Mouse (Mus musculus) left cerebral cortex, postnatal 25 days (tissue): ENCODE measurements around the gene Cers2. TPM values are rescaled to one million over a fixed set of nuclear protein-coding genes. Genes with fewer than 3 reads are reported as not detected.
A peak's percentile ranks its signal among the peaks of the same experiment; 100 is the strongest.

Source experiments
- DNase-seq, 2 experiments: peaks; one replicate each; pipeline ENCODE4 v3.0.0; 2022; ENCODE audit warnings: low spot score in 2 of 2, mixed read lengths in 1 of 2
- intact Hi-C: fragments of 180-260 bp; cut with DNase I; formaldehyde crosslinking; loops from one replicate; pipeline ENCODE4 v1.15.1; 2025
- total RNA-seq, 2 experiments: library from RNA; stranded (reverse); gene quantifications; 2 replicates each; pipeline ENCODE4 v1.2.3; 2021

Cers2 gene
- total RNA-seq, 2 experiments from 2014 or later: 44.5 to 48.9 TPM

GRCm38 (mm10) chr3:95286011-95286410 is 28.6 kb upstream of the Cers2 start:
- intact Hi-C loops: no loop called here

GRCm38 (mm10) chr3:95286510-95286909 is 28.1 kb upstream of the Cers2 start:
- intact Hi-C loops: no loop called here

More at GRCm38 (mm10) chr3:95286011-95286410, 28.6 kb upstream of the Cers2 start:
- DNase-seq: no peak

GRCm38 (mm10) chr3:95287541-95287940 is 27.1 kb upstream of the Cers2 start:
- no peak for DNase-seq
- intact Hi-C loops: no loop called here

More at GRCm38 (mm10) chr3:95286510-95286909, 28.1 kb upstream of the Cers2 start:
- no peak for DNase-seq

- intact Hi-C loops: no loop called here
- no peak for DNase-seq
These were observed 25.2 kb upstream of the Cers2 start for GRCm38 (mm10) chr3:95289419-95289818.

- intact Hi-C loops: no loop called here
- no peak for DNase-seq
These were observed 24.4 kb upstream of the Cers2 start for GRCm38 (mm10) chr3:95290156-95290555.

- no peak for DNase-seq
- intact Hi-C loops: no loop called here
These were observed 23.6 kb upstream of the Cers2 start for GRCm38 (mm10) chr3:95291041-95291440.

- DNase-seq: no peak
- intact Hi-C loops: no loop called here
These were observed 21.7 kb upstream of the Cers2 start for GRCm38 (mm10) chr3:95292899-95293298.

- intact Hi-C loops: no loop called here
- DNase-seq: no peak
These were observed 21.1 kb upstream of the Cers2 start for GRCm38 (mm10) chr3:95293537-95293936.

- no peak for DNase-seq
These were observed 20.3 kb upstream of the Cers2 start for GRCm38 (mm10) chr3:95294316-95294715.

GRCm38 (mm10) chr3:95294718-95295117 is 19.9 kb upstream of the Cers2 start:
- no peak for DNase-seq
- intact Hi-C loops: no loop called here

More at GRCm38 (mm10) chr3:95294316-95294715, 20.3 kb upstream of the Cers2 start:
- intact Hi-C loops: no loop called here

- intact Hi-C loops: loop anchor here (2.0 kb wide), 1 partner anchor 15 kb away; no protein-coding TSS in a partner anchor
- DNase-seq: no peak
These were observed 19.1 kb upstream of the Cers2 start for GRCm38 (mm10) chr3:95295321-95296102.

GRCm38 (mm10) chr3:95296103-95296469 is 18.5 kb upstream of the Cers2 start:
- intact Hi-C loops: loop anchor here (2.0 kb wide), 1 partner anchor 15 kb away; no protein-coding TSS in a partner anchor
- peak in 1 of 2 experiments; percentile 21 for DNase-seq

- DNase-seq: no peak
- intact Hi-C loops: no loop called here
These were observed 16.6 kb upstream of the Cers2 start for GRCm38 (mm10) chr3:95298018-95298417.

GRCm38 (mm10) chr3:95301204-95301796 is 13.3 kb upstream of the Cers2 start:
- intact Hi-C loops: no loop called here
- DNase-seq: no peak

GRCm38 (mm10) chr3:95306244-95306643 is 8.3 kb upstream of the Cers2 start:
- no peak for DNase-seq
- intact Hi-C loops: no loop called here

GRCm38 (mm10) chr3:95307100-95307499 is 7.5 kb upstream of the Cers2 start, which contains the start of gene Anxa9:
Anxa9 (minus strand) TSS chr3:95307176.
- no peak for DNase-seq
- intact Hi-C loops: no loop called here

GRCm38 (mm10) chr3:95310496-95310895 is 4.1 kb upstream of the Cers2 start:
- DNase-seq: no peak
- intact Hi-C loops: loop anchor here (2.0 kb wide), 1 partner anchor 14 kb away; no protein-coding TSS in a partner anchor

GRCm38 (mm10) chr3:95310968-95311882 is 3.4 kb upstream of the Cers2 start:
- peak; percentile 55 to 74 for DNase-seq
- intact Hi-C loops: loop anchor here (2.0 kb wide), 1 partner anchor 14 kb away; no protein-coding TSS in a partner anchor

- intact Hi-C loops: no loop called here
- DNase-seq: no peak
These were observed 2.0 kb upstream of the Cers2 start for GRCm38 (mm10) chr3:95312623-95313022.

GRCm38 (mm10) chr3:95313476-95313875 is 1.1 kb upstream of the Cers2 start:
- no peak for DNase-seq
- intact Hi-C loops: no loop called here
